Mouse (Mus musculus) liver, embryonic 14.5 days (tissue): ENCODE results near the gene Pgp. TPM values are rescaled to one million over a fixed set of nuclear protein-coding genes. Genes with fewer than 3 reads are reported as not detected.

Experiments
- ATAC-seq: fragments of 200-750 bp; cut with Nextera tagmentation; 2 replicates; pipeline ENCODE4 v1.8.0; 2017; ENCODE audit warnings: moderate number of reproducible peaks, mild to moderate bottlenecking, moderate library complexity; ENCODE audit not compliant: insufficient read depth
- DNase-seq, 3 experiments: peaks; one replicate each; pipeline ENCODE4 v3.0.0-alpha.2; 2012 to 2013; ENCODE audit warnings: low read depth in 3 of 3, low spot score in 3 of 3
- H3K27ac ChIP-seq: fragments of 300-500 bp; sonication (generic); 2 replicates; pipeline ENCODE4 v1.5.1; 2014; ENCODE audit warnings: moderate library complexity, mild to moderate bottlenecking, control low read depth, inconsistent platforms
- H3K27me3 ChIP-seq: fragments of 300-500 bp; sonication (generic); 2 replicates; pipeline ENCODE4 v1.6.1; 2014; ENCODE audit warnings: mild to moderate bottlenecking, low read length, moderate library complexity; ENCODE audit not compliant: control insufficient read depth, insufficient read depth
- H3K36me3 ChIP-seq: fragments of 300-500 bp; sonication (generic); replicated peaks from 2 replicates; pipeline ENCODE4 v1.6.1; 2014; ENCODE audit warnings: low read depth; ENCODE audit not compliant: control insufficient read depth, insufficient read depth
- H3K4me1 ChIP-seq, 2 experiments: fragments of 200-500 bp in 1 of 2; fragments of 300-500 bp in 1 of 2; sonication (generic) in 1 of 2; replicated peaks; 2 replicates each; pipeline ENCODE4 v1.6.1; 2012 to 2014; ENCODE audit warnings: antibody characterized with exemption in 1 of 2, inconsistent platforms in 1 of 2, low read length in 1 of 2; ENCODE audit not compliant: control insufficient read depth in 2 of 2, insufficient read depth in 2 of 2
- H3K4me2 ChIP-seq: fragments of 300-500 bp; sonication (generic); 2 replicates; pipeline ENCODE4 v1.6.1; 2014; ENCODE audit warnings: low read depth, mild to moderate bottlenecking, control low read depth, moderate library complexity
- H3K4me3 ChIP-seq, 2 experiments: fragments of 200-500 bp in 1 of 2; fragments of 300-500 bp in 1 of 2; sonication (generic) in 1 of 2; 2 replicates each; pipeline ENCODE4 v1.5.1; 2012 to 2014; ENCODE audit warnings: low read depth in 2 of 2, low read length in 2 of 2, mild to moderate bottlenecking in 2 of 2, control low read depth in 1 of 2, inconsistent platforms in 1 of 2, moderate library complexity in 1 of 2; ENCODE audit not compliant: insufficient read depth in 1 of 2
- H3K9ac ChIP-seq: fragments of 300-500 bp; sonication (generic); replicated peaks from 2 replicates; pipeline ENCODE4 v1.6.1; 2014; ENCODE audit warnings: mild to moderate bottlenecking, control low read depth, moderate library complexity
- H3K9me3 ChIP-seq: fragments of 300-500 bp; sonication (generic); 2 replicates; pipeline ENCODE4 v1.6.1; 2016; ENCODE audit warnings: low read length, mixed read lengths; ENCODE audit not compliant: control insufficient read depth
- CTCF ChIP-seq: IDR thresholded peaks from 2 replicates; pipeline ENCODE4 v1.5.1; 2016; ENCODE audit warnings: antibody characterized with exemption, low read depth, control low read depth
- EP300 ChIP-seq: IDR thresholded peaks from 2 replicates; pipeline ENCODE4 v1.6.1; 2016; ENCODE audit warnings: antibody characterized with exemption, low read depth
- WGBS: fragments of 180-500 bp; shearing (Covaris S2); extraction: QIAGEN DNeasy Blood & Tissue Kit; methylation state at CpG from one replicate; pipeline ENCODE4 v1.1.7; 2014; ENCODE audit not compliant: insufficient replicate concordance; 5-methylcytosine and 5-hydroxymethylcytosine counted together
- polyA plus RNA-seq, 2 experiments: library from polyadenylated mRNA; depleted of rRNA in 1 of 2; stranded (reverse) in 1 of 2; unstranded in 1 of 2; fragments of >200 nt; fragmentation: Nextera tagmentation in 1 of 2; extraction: Ambion mirVana in 1 of 2; gene quantifications; 2 replicates each; pipeline versions ENCODE4 v1.2.1 to v1.2.3; 2012 to 2014

Gene Pgp
- polyA plus RNA-seq, 2 experiments: 37.9 to 70.4 TPM

DNA sequence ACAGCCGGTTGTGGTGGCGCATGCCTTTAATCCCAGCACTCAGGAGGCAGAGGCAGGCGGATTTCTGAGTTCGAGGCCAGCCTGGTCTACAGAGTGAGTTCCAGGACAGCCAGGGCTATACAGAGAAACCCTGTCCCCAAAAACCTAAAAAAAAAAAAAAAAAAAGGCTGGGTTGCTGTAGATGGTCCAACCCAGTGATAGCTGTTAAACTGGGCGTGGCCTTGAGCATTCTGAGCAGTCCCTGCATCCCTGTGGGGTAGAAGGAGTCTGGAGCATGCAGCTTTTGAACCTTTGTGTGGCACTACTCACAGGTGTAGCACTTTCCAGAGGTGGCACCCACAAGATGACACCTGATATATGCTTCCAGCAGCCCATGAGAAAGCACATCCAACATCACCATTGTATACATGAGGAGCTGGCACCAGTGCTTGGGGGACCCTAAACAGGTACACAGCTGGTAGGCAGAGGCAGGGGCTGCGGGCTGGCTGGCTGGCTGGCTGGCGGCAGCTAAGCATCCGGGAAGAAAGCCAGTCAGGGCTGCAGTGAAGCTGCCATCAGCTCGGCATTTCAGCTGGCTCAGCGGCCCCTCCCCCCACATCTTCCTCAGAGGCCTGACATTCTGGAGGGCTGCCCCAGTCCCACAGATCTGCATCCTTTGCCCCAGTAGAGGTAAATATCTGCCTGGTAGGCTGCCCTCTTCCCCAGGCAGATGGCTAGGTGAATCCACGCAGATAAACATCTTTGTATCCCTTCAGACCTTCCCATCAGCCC lies 15.1 kb downstream of the Pgp start:
- ATAC-seq: no peak
- DNase-seq: no peak

DNA sequence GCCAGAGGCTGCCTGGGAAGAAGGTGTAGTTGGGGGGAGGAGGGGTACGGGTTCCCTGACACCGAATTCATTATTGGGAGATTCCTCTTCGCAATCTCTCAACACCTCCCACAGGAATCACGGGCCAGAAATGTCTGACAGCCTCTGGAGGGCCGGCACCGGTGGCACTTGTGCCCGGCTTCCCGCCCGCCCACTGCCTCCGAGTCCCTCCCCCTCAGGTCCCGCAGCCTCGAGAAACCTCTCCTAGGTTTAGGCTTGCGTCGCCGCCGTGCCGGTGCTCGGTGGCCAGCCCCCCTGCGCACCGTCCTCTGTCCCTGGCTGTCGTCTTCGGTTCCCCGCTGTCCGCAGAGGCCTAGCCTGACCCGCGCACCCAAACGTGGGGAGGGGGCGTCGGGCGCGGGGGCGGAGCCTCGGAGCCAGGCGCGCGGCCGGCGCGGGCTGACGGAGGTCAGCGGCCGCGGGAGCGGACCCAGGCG lies 18.0 kb downstream of the Pgp start, which contains the start of gene Caskin1:
TSS of gene Caskin1 (plus strand) at position 416 of the 476 bp plus-strand sequence.
- peaks cover 44% of the 10 kb centered on the region for H3K27me3 ChIP-seq
- DNase-seq (no peak), ATAC-seq (no peak)
- H3K27ac ChIP-seq: no peak within 1 kb of the TSS
- H3K4me2 ChIP-seq: peak within 1 kb of the TSS; percentile 51
- H3K9ac ChIP-seq: no peak within 1 kb of the TSS
- no peaks in the 10 kb centered on the region for H3K9me3 ChIP-seq
- H3K4me1 ChIP-seq: no peaks in the 10 kb centered on the region
- WGBS: 2% methylated on average over 40 of the region's 45 CpGs
- TF ChIP-seq EP300 (no peak), CTCF (no peak)
- H3K4me3 ChIP-seq: peak within 1 kb of the TSS; percentile 31 to 40
- no peaks in the 10 kb centered on the region for H3K36me3 ChIP-seq

More for the DNA sequence above, 15.1 kb downstream of the Pgp start:
- H3K27ac ChIP-seq: no peak overlapping the region
- no peak overlapping the region for H3K9ac ChIP-seq
- no peaks in the 10 kb centered on the region for H3K36me3 ChIP-seq
- H3K4me2 ChIP-seq: no peak overlapping the region
- H3K4me1 ChIP-seq: peaks cover 0 to 2% of the 10 kb centered on the region in 2 experiments; a peak in 1 of 4 replicates
- no peak for TF ChIP-seq CTCF
- no peak for TF ChIP-seq EP300
- 30% methylated on average over 11 of the region's 11 CpGs for WGBS
- no peaks in the 10 kb centered on the region for H3K9me3 ChIP-seq
- H3K4me3 ChIP-seq: no peak overlapping the region
- H3K27me3 ChIP-seq: peaks cover 37% of the 10 kb centered on the region

DNA sequence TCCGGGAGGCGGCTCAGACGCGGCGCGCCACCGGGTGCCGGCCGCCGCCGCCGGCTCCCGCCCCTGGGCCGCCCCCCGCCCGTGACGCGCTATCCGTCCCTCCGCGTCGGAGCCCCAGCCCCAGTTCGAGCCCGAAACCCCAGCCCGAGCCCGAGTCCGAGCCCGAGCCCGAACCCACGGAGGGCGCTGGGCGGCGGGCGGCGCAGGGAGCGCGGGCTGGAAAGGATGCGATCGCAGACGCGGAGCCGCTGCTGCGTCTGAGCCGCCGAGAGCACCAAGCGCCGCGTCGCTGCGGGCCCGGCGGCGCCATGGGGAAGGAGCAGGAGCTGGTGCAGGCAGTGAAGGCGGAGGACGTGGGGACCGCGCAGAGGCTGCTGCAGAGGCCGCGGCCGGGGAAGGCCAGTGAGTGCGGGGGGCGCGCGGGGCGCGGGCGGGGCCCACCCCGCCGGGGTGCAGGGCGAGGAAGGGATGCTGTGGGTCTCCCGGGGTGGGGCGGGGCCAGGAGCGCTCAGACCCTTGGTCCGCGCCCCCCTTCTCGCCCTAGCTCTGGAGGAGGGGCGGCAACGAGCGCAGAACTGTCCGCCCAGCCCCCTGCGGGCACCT lies 18.6 kb downstream of the Pgp start:
- Histone ChIP-seq H3K27ac (no peak overlapping the region), H3K4me3 (peak overlapping the region; percentile 31 to 40), H3K9me3 (no peaks in the 10 kb centered on the region), H3K4me2 (peak overlapping the region; percentile 51), H3K9ac (no peak overlapping the region), H3K27me3 (peaks cover 44% of the 10 kb centered on the region), H3K36me3 (no peaks in the 10 kb centered on the region), H3K4me1 (no peaks in the 10 kb centered on the region)
- TF ChIP-seq EP300 (no peak), CTCF (no peak)
- under 1% methylated on average over 68 of the region's 81 CpGs for WGBS
- DNase-seq (no peak), ATAC-seq (no peak)

DNA sequence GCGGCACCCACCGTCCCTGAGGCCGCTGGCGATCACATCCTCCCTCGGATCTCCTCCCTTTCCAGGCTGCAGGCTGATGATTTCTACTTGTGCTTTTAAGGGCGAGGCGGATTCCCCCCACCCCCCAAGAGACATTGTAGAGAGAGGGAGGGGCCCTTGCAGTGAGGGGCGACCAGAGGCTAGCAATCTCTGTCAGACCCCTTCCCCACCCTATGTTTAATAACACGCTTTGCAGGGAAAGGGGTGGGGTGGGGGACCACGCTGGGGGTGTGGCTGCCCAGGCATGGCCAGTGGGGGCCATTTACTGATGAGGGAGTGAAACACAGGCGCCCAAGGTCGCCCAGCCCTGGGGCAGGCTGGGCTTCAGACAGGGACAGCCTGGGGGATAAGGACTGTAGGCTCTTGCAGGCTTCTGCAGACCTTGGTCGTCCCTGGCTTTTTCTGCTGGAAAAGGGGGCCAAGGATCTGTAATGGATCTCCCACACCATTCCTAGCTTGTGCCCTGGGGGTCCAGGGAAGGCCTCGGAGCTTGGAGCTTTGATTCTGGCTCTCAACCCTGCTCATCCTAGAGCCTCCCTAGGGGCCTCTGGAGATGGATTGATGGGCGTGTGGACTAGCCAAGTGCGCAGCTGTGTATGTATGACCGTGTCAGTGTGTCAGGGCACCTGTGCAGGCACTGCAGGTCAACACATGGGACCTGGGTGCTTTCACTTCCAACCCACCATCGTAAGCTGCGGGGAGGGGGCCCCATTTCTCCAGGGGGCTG lies 19.3 kb downstream of the Pgp start:
- no peak overlapping the region for H3K27ac ChIP-seq
- peaks cover 44% of the 10 kb centered on the region for H3K27me3 ChIP-seq
- 24% methylated on average over 19 of the region's 19 CpGs for WGBS
- peak overlapping the region; percentile 51 for H3K4me2 ChIP-seq
- H3K4me3 ChIP-seq: peak overlapping the region in 1 of 2 experiments; percentile 40; a peak in 1 of 4 replicates
- no peaks in the 10 kb centered on the region for H3K36me3 ChIP-seq
- DNase-seq (no peak), ATAC-seq (no peak)
- TF ChIP-seq CTCF: no peak
- no peak for TF ChIP-seq EP300
- no peaks in the 10 kb centered on the region for H3K4me1 ChIP-seq
- no peak overlapping the region for H3K9ac ChIP-seq
- H3K9me3 ChIP-seq: no peaks in the 10 kb centered on the region
